Mouse (Mus musculus): ENCODE results near the gene Baiap2l1. TPM values are rescaled to one million over a fixed set of nuclear protein-coding genes. Genes with fewer than 3 reads are reported as not detected.

Baiap2l1 gene
- polyA plus RNA-seq, 1 experiment, result 5.1 TPM

- Histone ChIP-seq H3K27ac (ENCODE audit: insufficient read depth, low read length) (no peak overlapping the region), H3K4me1 (ENCODE audit: control insufficient read depth, insufficient read depth, low read length) (no peaks in the 10 kb centered on the region; the same call in 1 of the 2 replicates), H3K4me3 (ENCODE audit: insufficient read depth, low read length) (no peak overlapping the region)
- no peak for TF ChIP-seq CTCF (IDR thresholded peaks at IDR 0.05; ENCODE audit: borderline replicate concordance, insufficient read depth, low read length)
- TF ChIP-seq POLR2A (IDR thresholded peaks at IDR 0.05; ENCODE audit: low read depth, low read length), result no peak
These were observed 111.2 kb downstream of the Baiap2l1 start for GRCm38 (mm10) chr5:144246669-144247068.

- TF ChIP-seq CTCF (IDR thresholded peaks at IDR 0.05; ENCODE audit: borderline replicate concordance, insufficient read depth, low read length) (no peak), POLR2A (IDR thresholded peaks at IDR 0.05; ENCODE audit: low read depth, low read length) (no peak)
- Histone ChIP-seq H3K4me3 (ENCODE audit: insufficient read depth, low read length) (no peak overlapping the region), H3K4me1 (ENCODE audit: control insufficient read depth, insufficient read depth, low read length) (no peaks in the 10 kb centered on the region; the same call in 1 of the 2 replicates), H3K27ac (ENCODE audit: insufficient read depth, low read length) (no peak overlapping the region)
These were observed 112.3 kb downstream of the Baiap2l1 start for GRCm38 (mm10) chr5:144245592-144245991.

- TF ChIP-seq POLR2A (IDR thresholded peaks at IDR 0.05; ENCODE audit: low read depth, low read length) (no peak), CTCF (IDR thresholded peaks at IDR 0.05; ENCODE audit: borderline replicate concordance, insufficient read depth, low read length) (no peak)
- no peak within 1 kb of the TSS for H3K4me3 ChIP-seq (ENCODE audit: insufficient read depth, low read length)
- no peaks in the 10 kb centered on the region; the same call in 1 of the 2 replicates for H3K4me1 ChIP-seq (ENCODE audit: control insufficient read depth, insufficient read depth, low read length)
- H3K27ac ChIP-seq (ENCODE audit: insufficient read depth, low read length), result no peak within 1 kb of the TSS
These were observed 113.9 kb downstream of the Baiap2l1 start, which contains the start of gene Bri3 for GRCm38 (mm10) chr5:144243901-144244487. Bri3 (plus strand) TSS chr5:144244437.

- H3K27ac ChIP-seq (ENCODE audit: insufficient read depth, low read length), result no peak overlapping the region
- H3K4me3 ChIP-seq (ENCODE audit: insufficient read depth, low read length), result no peak overlapping the region
- H3K4me1 ChIP-seq (ENCODE audit: control insufficient read depth, insufficient read depth, low read length), result no peaks in the 10 kb centered on the region
- no peak for TF ChIP-seq CTCF (IDR thresholded peaks at IDR 0.05; ENCODE audit: borderline replicate concordance, insufficient read depth, low read length)
- no peak for TF ChIP-seq POLR2A (IDR thresholded peaks at IDR 0.05; ENCODE audit: low read depth, low read length)
These were observed 118.9 kb downstream of the Baiap2l1 start for GRCm38 (mm10) chr5:144238969-144239368.

- TF ChIP-seq POLR2A (IDR thresholded peaks at IDR 0.05; ENCODE audit: low read depth, low read length) (no peak), CTCF (IDR thresholded peaks at IDR 0.05; ENCODE audit: borderline replicate concordance, insufficient read depth, low read length) (no peak)
- Histone ChIP-seq H3K4me3 (ENCODE audit: insufficient read depth, low read length) (no peak overlapping the region), H3K4me1 (ENCODE audit: control insufficient read depth, insufficient read depth, low read length) (no peaks in the 10 kb centered on the region), H3K27ac (ENCODE audit: insufficient read depth, low read length) (no peak overlapping the region)
These were observed 123.2 kb downstream of the Baiap2l1 start for GRCm38 (mm10) chr5:144234714-144235113.

- Histone ChIP-seq H3K27ac (ENCODE audit: insufficient read depth, low read length) (no peak overlapping the region), H3K4me1 (ENCODE audit: control insufficient read depth, insufficient read depth, low read length) (no peaks in the 10 kb centered on the region), H3K4me3 (ENCODE audit: insufficient read depth, low read length) (no peak overlapping the region)
- TF ChIP-seq POLR2A (IDR thresholded peaks at IDR 0.05; ENCODE audit: low read depth, low read length) (no peak), CTCF (IDR thresholded peaks at IDR 0.05; ENCODE audit: borderline replicate concordance, insufficient read depth, low read length) (no peak)
These were observed 123.7 kb downstream of the Baiap2l1 start for GRCm38 (mm10) chr5:144234222-144234621.

- no peak overlapping the region for H3K27ac ChIP-seq (ENCODE audit: insufficient read depth, low read length)
- TF ChIP-seq POLR2A (IDR thresholded peaks at IDR 0.05; ENCODE audit: low read depth, low read length) (no peak), CTCF (IDR thresholded peaks at IDR 0.05; ENCODE audit: borderline replicate concordance, insufficient read depth, low read length) (no peak)
- H3K4me1 ChIP-seq (ENCODE audit: control insufficient read depth, insufficient read depth, low read length), result no peaks in the 10 kb centered on the region
- no peak overlapping the region for H3K4me3 ChIP-seq (ENCODE audit: insufficient read depth, low read length)
These were observed 125.4 kb downstream of the Baiap2l1 start for GRCm38 (mm10) chr5:144232531-144232930.

- no peaks in the 10 kb centered on the region for H3K4me1 ChIP-seq (ENCODE audit: control insufficient read depth, insufficient read depth, low read length)
- no peak overlapping the region for H3K4me3 ChIP-seq (ENCODE audit: insufficient read depth, low read length)
- H3K27ac ChIP-seq (ENCODE audit: insufficient read depth, low read length), result no peak overlapping the region
- TF ChIP-seq POLR2A (IDR thresholded peaks at IDR 0.05; ENCODE audit: low read depth, low read length) (no peak), CTCF (IDR thresholded peaks at IDR 0.05; ENCODE audit: borderline replicate concordance, insufficient read depth, low read length) (no peak)
These were observed 126.5 kb downstream of the Baiap2l1 start for GRCm38 (mm10) chr5:144231410-144231809.

GRCm38 (mm10) chr5:144230216-144230615 lies 127.7 kb downstream of the Baiap2l1 start:
- no peak overlapping the region for H3K4me3 ChIP-seq (ENCODE audit: insufficient read depth, low read length)
- no peaks in the 10 kb centered on the region for H3K4me1 ChIP-seq (ENCODE audit: control insufficient read depth, insufficient read depth, low read length)
- TF ChIP-seq CTCF (IDR thresholded peaks at IDR 0.05; ENCODE audit: borderline replicate concordance, insufficient read depth, low read length), result no peak
- TF ChIP-seq POLR2A (IDR thresholded peaks at IDR 0.05; ENCODE audit: low read depth, low read length), result no peak
- H3K27ac ChIP-seq (ENCODE audit: insufficient read depth, low read length), result no peak overlapping the region

GRCm38 (mm10) chr5:144226220-144226619 lies 131.7 kb downstream of the Baiap2l1 start:
- Histone ChIP-seq H3K4me1 (ENCODE audit: control insufficient read depth, insufficient read depth, low read length) (no peaks in the 10 kb centered on the region), H3K4me3 (ENCODE audit: insufficient read depth, low read length) (no peak overlapping the region), H3K27ac (ENCODE audit: insufficient read depth, low read length) (no peak overlapping the region)
- TF ChIP-seq POLR2A (IDR thresholded peaks at IDR 0.05; ENCODE audit: low read depth, low read length) (no peak), CTCF (IDR thresholded peaks at IDR 0.05; ENCODE audit: borderline replicate concordance, insufficient read depth, low read length) (no peak)
